Mouse (Mus musculus): ENCODE data around the gene Exo1. TPM values are rescaled to one million over a fixed set of nuclear protein-coding genes. Genes with fewer than 3 reads are reported as not detected.

The Exo1 gene
- polyA plus RNA-seq, 1 experiment from 2014 or later: 20.4 TPM

- no peak for ATAC-seq
- no peaks in the 10 kb centered on the region for H3K9me3 ChIP-seq (ENCODE audit: control insufficient read depth, low read length)
- H3K36me3 ChIP-seq (ENCODE audit: control insufficient read depth, insufficient read depth): no peaks in the 10 kb centered on the region
- H3K27me3 ChIP-seq (replicated peaks; ENCODE audit: control insufficient read depth, insufficient read depth, low read length): no peaks in the 10 kb centered on the region
- no peak overlapping the region for H3K4me3 ChIP-seq (replicated peaks; ENCODE audit: low read length)
- H3K4me1 ChIP-seq (replicated peaks; ENCODE audit: control insufficient read depth, insufficient read depth, low read length): no peaks in the 10 kb centered on the region
- 88% methylated on average over 2 of the region's 2 CpGs for WGBS
- no peak overlapping the region for H3K9ac ChIP-seq (replicated peaks; ENCODE audit: low read depth, low read length)
- H3K4me2 ChIP-seq (ENCODE audit: low read length): no peak overlapping the region
- H3K27ac ChIP-seq (ENCODE audit: low read length): no peak overlapping the region
Observed at GRCm38 (mm10) chr1:175911207-175911606, 30.8 kb downstream of the Exo1 start.

- Histone ChIP-seq H3K36me3 (ENCODE audit: control insufficient read depth, insufficient read depth) (no peaks in the 10 kb centered on the region), H3K27ac (ENCODE audit: low read length) (no peak overlapping the region), H3K27me3 (replicated peaks; ENCODE audit: control insufficient read depth, insufficient read depth, low read length) (no peaks in the 10 kb centered on the region), H3K9ac (replicated peaks; ENCODE audit: low read depth, low read length) (no peak overlapping the region), H3K4me3 (replicated peaks; ENCODE audit: low read length) (no peak overlapping the region), H3K4me1 (replicated peaks; ENCODE audit: control insufficient read depth, insufficient read depth, low read length) (no peaks in the 10 kb centered on the region), H3K4me2 (ENCODE audit: low read length) (no peak overlapping the region), H3K9me3 (ENCODE audit: control insufficient read depth, low read length) (no peaks in the 10 kb centered on the region)
- 88% methylated on average over 3 of the region's 3 CpGs for WGBS
- ATAC-seq: no peak
Observed at GRCm38 (mm10) chr1:175912038-175912437, 31.7 kb downstream of the Exo1 start.

- no peak overlapping the region for H3K9ac ChIP-seq (replicated peaks; ENCODE audit: low read depth, low read length)
- no peaks in the 10 kb centered on the region for H3K4me1 ChIP-seq (replicated peaks; ENCODE audit: control insufficient read depth, insufficient read depth, low read length)
- 85% methylated on average over 5 of the region's 5 CpGs for WGBS
- H3K27ac ChIP-seq (ENCODE audit: low read length): no peak overlapping the region
- no peak overlapping the region for H3K4me2 ChIP-seq (ENCODE audit: low read length)
- ATAC-seq: no peak
- no peaks in the 10 kb centered on the region for H3K36me3 ChIP-seq (ENCODE audit: control insufficient read depth, insufficient read depth)
- H3K4me3 ChIP-seq (replicated peaks; ENCODE audit: low read length): no peak overlapping the region
- no peaks in the 10 kb centered on the region for H3K27me3 ChIP-seq (replicated peaks; ENCODE audit: control insufficient read depth, insufficient read depth, low read length)
- H3K9me3 ChIP-seq (ENCODE audit: control insufficient read depth, low read length): no peaks in the 10 kb centered on the region
Observed at GRCm38 (mm10) chr1:175913728-175914303, 33.4 kb downstream of the Exo1 start.

- Histone ChIP-seq H3K4me2 (ENCODE audit: low read length) (no peak within 1 kb of the TSS), H3K27me3 (replicated peaks; ENCODE audit: control insufficient read depth, insufficient read depth, low read length) (no peaks in the 10 kb centered on the region), H3K27ac (ENCODE audit: low read length) (no peak within 1 kb of the TSS), H3K4me1 (replicated peaks; ENCODE audit: control insufficient read depth, insufficient read depth, low read length) (no peaks in the 10 kb centered on the region), H3K36me3 (ENCODE audit: control insufficient read depth, insufficient read depth) (no peaks in the 10 kb centered on the region), H3K9me3 (ENCODE audit: control insufficient read depth, low read length) (no peaks in the 10 kb centered on the region), H3K9ac (replicated peaks; ENCODE audit: low read depth, low read length) (no peak within 1 kb of the TSS), H3K4me3 (replicated peaks; ENCODE audit: low read length) (no peak within 1 kb of the TSS)
- 89% methylated on average over 9 of the region's 9 CpGs for WGBS
- no peak for ATAC-seq
Observed at GRCm38 (mm10) chr1:175920029-175920428, 39.6 kb downstream of the Exo1 start, which contains the start of gene Gm38100. TSS of gene Gm38100 (plus strand) at chr1:175920329.

- no peaks in the 10 kb centered on the region for H3K36me3 ChIP-seq (ENCODE audit: control insufficient read depth, insufficient read depth)
- no peaks in the 10 kb centered on the region for H3K27me3 ChIP-seq (replicated peaks; ENCODE audit: control insufficient read depth, insufficient read depth, low read length)
- H3K4me1 ChIP-seq (replicated peaks; ENCODE audit: control insufficient read depth, insufficient read depth, low read length): no peaks in the 10 kb centered on the region
- H3K9me3 ChIP-seq (ENCODE audit: control insufficient read depth, low read length): no peaks in the 10 kb centered on the region
- no peak overlapping the region for H3K9ac ChIP-seq (replicated peaks; ENCODE audit: low read depth, low read length)
- ATAC-seq: no peak
- 87% methylated on average over 8 of the region's 8 CpGs for WGBS
- no peak overlapping the region for H3K27ac ChIP-seq (ENCODE audit: low read length)
- H3K4me2 ChIP-seq (ENCODE audit: low read length): no peak overlapping the region
- H3K4me3 ChIP-seq (replicated peaks; ENCODE audit: low read length): no peak overlapping the region
Observed at GRCm38 (mm10) chr1:175921091-175921490, 40.7 kb downstream of the Exo1 start.

GRCm38 (mm10) chr1:175923848-175924787 lies 43.7 kb downstream of the Exo1 start:
- no peaks in the 10 kb centered on the region for H3K36me3 ChIP-seq (ENCODE audit: control insufficient read depth, insufficient read depth)
- ATAC-seq: peak; percentile 49
- no peak overlapping the region for H3K27ac ChIP-seq (ENCODE audit: low read length)
- 45% methylated on average over 7 of the region's 7 CpGs for WGBS
- H3K4me3 ChIP-seq (replicated peaks; ENCODE audit: low read length): no peak overlapping the region
- H3K4me2 ChIP-seq (ENCODE audit: low read length): no peak overlapping the region
- H3K27me3 ChIP-seq (replicated peaks; ENCODE audit: control insufficient read depth, insufficient read depth, low read length): no peaks in the 10 kb centered on the region
- no peak overlapping the region for H3K9ac ChIP-seq (replicated peaks; ENCODE audit: low read depth, low read length)
- H3K9me3 ChIP-seq (ENCODE audit: control insufficient read depth, low read length): no peaks in the 10 kb centered on the region
- no peaks in the 10 kb centered on the region for H3K4me1 ChIP-seq (replicated peaks; ENCODE audit: control insufficient read depth, insufficient read depth, low read length)

GRCm38 (mm10) chr1:175931391-175931790 lies 51.0 kb downstream of the Exo1 start:
- H3K27me3 ChIP-seq (replicated peaks; ENCODE audit: control insufficient read depth, insufficient read depth, low read length): no peaks in the 10 kb centered on the region
- no peaks in the 10 kb centered on the region for H3K36me3 ChIP-seq (ENCODE audit: control insufficient read depth, insufficient read depth)
- H3K9me3 ChIP-seq (ENCODE audit: control insufficient read depth, low read length): no peaks in the 10 kb centered on the region
- no peak overlapping the region for H3K27ac ChIP-seq (ENCODE audit: low read length)
- H3K9ac ChIP-seq (replicated peaks; ENCODE audit: low read depth, low read length): no peak overlapping the region
- H3K4me1 ChIP-seq (replicated peaks; ENCODE audit: control insufficient read depth, insufficient read depth, low read length): 0 out of 2 replicates have a peak, but pooled peaks cover 2% of the 10 kb centered on the region
- no peak for ATAC-seq
- WGBS: 94% methylated on average over 5 of the region's 5 CpGs
- no peak overlapping the region for H3K4me3 ChIP-seq (replicated peaks; ENCODE audit: low read length)
- no peak overlapping the region for H3K4me2 ChIP-seq (ENCODE audit: low read length)

GRCm38 (mm10) chr1:175936282-175936737 lies 55.9 kb downstream of the Exo1 start:
- Histone ChIP-seq H3K27me3 (replicated peaks; ENCODE audit: control insufficient read depth, insufficient read depth, low read length) (no peaks in the 10 kb centered on the region), H3K27ac (ENCODE audit: low read length) (no peak overlapping the region), H3K9ac (replicated peaks; ENCODE audit: low read depth, low read length) (peak overlapping the region; percentile 14; the same call in 1 of the 2 replicates), H3K9me3 (ENCODE audit: control insufficient read depth, low read length) (no peaks in the 10 kb centered on the region), H3K4me3 (replicated peaks; ENCODE audit: low read length) (no peak overlapping the region), H3K36me3 (ENCODE audit: control insufficient read depth, insufficient read depth) (no peaks in the 10 kb centered on the region), H3K4me2 (ENCODE audit: low read length) (peak overlapping the region; percentile 27; the same call in 1 of the 2 replicates), H3K4me1 (replicated peaks; ENCODE audit: control insufficient read depth, insufficient read depth, low read length) (0 out of 2 replicates have a peak, but pooled peaks cover 2% of the 10 kb centered on the region)
- 12% methylated on average over 11 of the region's 11 CpGs for WGBS
- ATAC-seq: peak; percentile 84

GRCm38 (mm10) chr1:175938731-175939130 lies 58.4 kb downstream of the Exo1 start:
- Histone ChIP-seq H3K4me2 (ENCODE audit: low read length) (no peak overlapping the region), H3K27ac (ENCODE audit: low read length) (no peak overlapping the region), H3K9me3 (ENCODE audit: control insufficient read depth, low read length) (no peaks in the 10 kb centered on the region), H3K9ac (replicated peaks; ENCODE audit: low read depth, low read length) (no peak overlapping the region), H3K4me1 (replicated peaks; ENCODE audit: control insufficient read depth, insufficient read depth, low read length) (0 out of 2 replicates have a peak, but pooled peaks cover 2% of the 10 kb centered on the region), H3K27me3 (replicated peaks; ENCODE audit: control insufficient read depth, insufficient read depth, low read length) (no peaks in the 10 kb centered on the region), H3K36me3 (ENCODE audit: control insufficient read depth, insufficient read depth) (no peaks in the 10 kb centered on the region), H3K4me3 (replicated peaks; ENCODE audit: low read length) (no peak overlapping the region)
- 80% methylated on average over 3 of the region's 3 CpGs for WGBS
- no peak for ATAC-seq

Data from forebrain, embryonic 16.5 days (tissue).